In genomic region chr6:142571629-142572360, GRCm38 (mm10) we compare ENCODE assay signal across 8 mouse cellular contexts. TPM values are rescaled to one million over a fixed set of nuclear protein-coding genes. Genes with fewer than 3 reads are reported as not detected.
A peak's percentile ranks its signal among the peaks of the same experiment; 100 is the strongest.
DNase-seq lines count a peak whose midpoint lies in the region; ATAC-seq and TF ChIP-seq lines count a peak whose summit lies in the region.

No protein-coding gene starts in this region.

- H3K27me3 ChIP-seq in hindbrain, embryonic 14.5 days (ENCODE audit: control insufficient read depth, insufficient read depth, low read length), result peaks cover 58% of the 10 kb centered on the region
- peaks cover 40% of the 10 kb centered on the region for H3K27me3 ChIP-seq in liver, embryonic 11.5 days (replicated peaks; ENCODE audit: control insufficient read depth, insufficient read depth, low read length)

- TF ChIP-seq POLR2A in olfactory bulb, adult 2 months (IDR thresholded peaks at IDR 0.05; ENCODE audit: insufficient read depth, low read depth, low read length), result no peak

- WGBS in hindbrain, embryonic 14.5 days, result 1% methylated on average over 21 of the region's 21 CpGs
- 5% methylated on average over 21 of the region's 21 CpGs for WGBS in liver, embryonic 11.5 days
- WGBS in olfactory bulb, adult 2 months, result 12% methylated on average over 21 of the region's 21 CpGs

- peak overlapping the region; percentile 97 for H3K4me2 ChIP-seq in hindbrain, embryonic 14.5 days (replicated peaks)
- H3K4me2 ChIP-seq in liver, embryonic 11.5 days, result peak overlapping the region; percentile 63

- TF ChIP-seq CTCF in olfactory bulb, adult 2 months (IDR thresholded peaks at IDR 0.05; ENCODE audit: insufficient read depth, low read depth, low read length), result no peak

- H3K4me1 ChIP-seq in brown adipose tissue, adult 24 weeks (ENCODE audit: control insufficient read depth, insufficient read depth, insufficient read length, low read length), result no peaks in the 10 kb centered on the region
- peaks cover 20% of the 10 kb centered on the region for H3K4me1 ChIP-seq in hindbrain, embryonic 14.5 days (replicated peaks; ENCODE audit: control insufficient read depth, insufficient read depth, low read length)
- peaks cover 3% of the 10 kb centered on the region; the same call in 1 of the 2 replicates for H3K4me1 ChIP-seq in liver, embryonic 11.5 days (replicated peaks; ENCODE audit: control insufficient read depth, insufficient read depth, low read length)
- peaks cover 13% of the 10 kb centered on the region; the same call in 1 of the 2 replicates for H3K4me1 ChIP-seq in olfactory bulb, adult 2 months (ENCODE audit: control insufficient read depth, insufficient read depth, low read length)

- H3K4me3 ChIP-seq in brown adipose tissue, adult 24 weeks (ENCODE audit: insufficient read depth, low read depth, low read length), result peak overlapping the region; percentile 61
- peak overlapping the region; percentile 44 for H3K4me3 ChIP-seq in hindbrain, embryonic 14.5 days (replicated peaks; ENCODE audit: low read length)
- peak overlapping the region; percentile 49 for H3K4me3 ChIP-seq in liver, embryonic 11.5 days (ENCODE audit: low read depth, low read length)
- peak overlapping the region; percentile 49 for H3K4me3 ChIP-seq in olfactory bulb, adult 2 months (ENCODE audit: insufficient read depth, low read depth, low read length)

- H3K27ac ChIP-seq in brown adipose tissue, adult 24 weeks (replicated peaks; ENCODE audit: low read depth, low read length), result peak overlapping the region; percentile 71
- H3K27ac ChIP-seq in hindbrain, embryonic 14.5 days, result no peak overlapping the region
- H3K27ac ChIP-seq in liver, embryonic 11.5 days (ENCODE audit: low read depth, low read length), result no peak overlapping the region
- H3K27ac ChIP-seq in olfactory bulb, adult 2 months (ENCODE audit: insufficient read depth, low read depth, low read length), result no peak overlapping the region

- ATAC-seq in hindbrain, embryonic 14.5 days (ENCODE audit: low FRiP score), result peak; percentile 15; the same call in 1 of the 2 replicates
- no peak for ATAC-seq in liver, embryonic 11.5 days (replicated peaks; ENCODE audit: low FRiP score)

- DNase-seq in adrenal gland, postnatal 10 days, result peak; percentile 26
- no peak for DNase-seq in adrenal gland, postnatal 25 days
- DNase-seq in hindbrain, embryonic 14.5 days (ENCODE audit: low spot score), result no peak
- DNase-seq in liver, embryonic 11.5 days (ENCODE audit: low spot score), result no peak
- no peak for DNase-seq in layer of hippocampus, adult 8-10 months (ENCODE audit: low spot score in 2 of 2)
- no peak for DNase-seq in lung, postnatal 14 days

- peak overlapping the region; percentile 38; the same call in 1 of the 2 replicates for H3K9ac ChIP-seq in hindbrain, embryonic 14.5 days
- H3K9ac ChIP-seq in liver, embryonic 11.5 days (ENCODE audit: low read depth, low read length), result no peak overlapping the region

- H3K36me3 ChIP-seq in hindbrain, embryonic 14.5 days (replicated peaks; ENCODE audit: control insufficient read depth, insufficient read depth), result no peaks in the 10 kb centered on the region
- H3K36me3 ChIP-seq in liver, embryonic 11.5 days (ENCODE audit: control insufficient read depth, insufficient read depth, low read length), result no peaks in the 10 kb centered on the region

- H3K9me3 ChIP-seq in hindbrain, embryonic 14.5 days (ENCODE audit: control insufficient read depth, low read length), result no peaks in the 10 kb centered on the region
- H3K9me3 ChIP-seq in liver, embryonic 11.5 days (ENCODE audit: control insufficient read depth, low read length), result no peaks in the 10 kb centered on the region

RNA-seq across cellular contexts. Expression of gene Kcnj8, which starts 0.4 kb away (rescaled TPM):
- 10 to 100 TPM; 22.2 to 23.9 TPM for total RNA-seq in adrenal gland, postnatal 10 days (2021)
- 9.6 and 11.3 TPM in 2 replicates for total RNA-seq in adrenal gland, postnatal 25 days (2021)
- polyA plus RNA-seq in brown adipose tissue, adult 24 weeks (2012; ENCODE audit: insufficient read depth, insufficient read length, missing spikeins), result 11.2 and 17.3 TPM in 2 replicates
- polyA plus RNA-seq in hindbrain, embryonic 14.5 days (2014; fragmentation: Nextera tagmentation; extraction: Ambion mirVana), result 12.4 and 12.9 TPM in 2 replicates
- polyA plus RNA-seq in liver, embryonic 11.5 days (2014; fragmentation: Nextera tagmentation; extraction: Ambion mirVana), result 2.7 and 3.9 TPM in 2 replicates
- not detected in 2 replicates for polyA plus RNA-seq in olfactory bulb, adult 2 months (2012; ENCODE audit: insufficient read depth, insufficient read length, low replicate concordance, missing spikeins)
- 1 to 10 TPM; 1.7 to 2.3 (median 1.9) TPM for total RNA-seq in layer of hippocampus, adult 8-10 months (2022)
